Mouse (Mus musculus) liver, adult 2 months (tissue): ENCODE measurements around the gene Olfr643. TPM values are rescaled to one million over a fixed set of nuclear protein-coding genes. Genes with fewer than 3 reads are reported as not detected.
"Not testable (repeated sequence)": the region's sequence is repeated elsewhere in the genome, so short reads cannot be mapped to it uniquely, and the experiment has no call there.

ENCODE experiments used
- DNase-seq: peaks from one replicate; pipeline ENCODE4 v3.0.0-alpha.2; 2011; ENCODE audit warnings: low read depth, low spot score; ENCODE audit errors: extremely low read depth
- H3K27ac ChIP-seq: fragments of 200-500 bp; replicated peaks from 2 replicates; pipeline ENCODE4 v1.5.1; 2012; ENCODE audit warnings: low read depth, mild to moderate bottlenecking, control low read depth, inconsistent platforms, low read length; ENCODE audit not compliant: insufficient read depth
- H3K27me3 ChIP-seq: fragments of 200-500 bp; 2 replicates; pipeline ENCODE4 v1.6.1; 2012; ENCODE audit warnings: mild to moderate bottlenecking, moderate library complexity, low read length, inconsistent platforms; ENCODE audit not compliant: control insufficient read depth, insufficient read depth
- H3K36me3 ChIP-seq: fragments of 200-500 bp; 2 replicates; pipeline ENCODE4 v1.6.1; 2012; ENCODE audit warnings: low read length, inconsistent platforms; ENCODE audit not compliant: control insufficient read depth, insufficient read depth
- H3K4me1 ChIP-seq: fragments of 200-500 bp; 2 replicates; pipeline ENCODE4 v1.6.1; 2011; ENCODE audit warnings: low read length; ENCODE audit not compliant: control insufficient read depth, insufficient read depth
- H3K4me3 ChIP-seq: fragments of 200-500 bp; 2 replicates; pipeline ENCODE4 v1.5.1; 2011; ENCODE audit warnings: low read depth, mild to moderate bottlenecking, control low read depth, low read length, moderate library complexity; ENCODE audit not compliant: insufficient read depth
- H3K79me2 ChIP-seq: fragments of 200-500 bp; 2 replicates; pipeline ENCODE4 v1.6.1; 2012; ENCODE audit warnings: inconsistent platforms, mild to moderate bottlenecking, low read length, moderate library complexity; ENCODE audit not compliant: control insufficient read depth, insufficient read depth
- H3K9ac ChIP-seq: fragments of 200-500 bp; 2 replicates; pipeline ENCODE4 v1.6.1; 2012; ENCODE audit warnings: low read depth, mild to moderate bottlenecking, control low read depth, inconsistent platforms, low read length
- CTCF ChIP-seq: fragments of 200-500 bp; IDR thresholded peaks from 2 replicates; pipeline ENCODE4 v1.5.1; 2011; ENCODE audit warnings: low read depth, low read length, control low read depth
- POLR2A ChIP-seq: fragments of 200-500 bp; IDR thresholded peaks from 2 replicates; pipeline ENCODE4 v1.6.1; 2011; ENCODE audit warnings: low read length, control low read depth; ENCODE audit not compliant: insufficient read depth; ENCODE audit errors: extremely low read depth
- WGBS: fragments of 180-500 bp; shearing (Covaris S2); methylation state at CpG from one replicate; pipeline ENCODE4 v1.1.7; 2018; 5-methylcytosine and 5-hydroxymethylcytosine counted together
- polyA plus RNA-seq: library from polyadenylated mRNA; depleted of rRNA; stranded (reverse); fragments of >200 nt; gene quantifications from 2 replicates; pipeline ENCODE4 v1.2.3, GENCODE M21; 2012; rRNA removed
- total RNA-seq: library from RNA; depleted of rRNA; stranded (reverse); fragments of >200 nt; gene quantifications from 2 replicates; pipeline ENCODE4 v1.2.3, GENCODE M21; 2014; rRNA removed

The Olfr643 gene
- total and polyA plus RNA-seq, 2 experiments, result not detected

DNA sequence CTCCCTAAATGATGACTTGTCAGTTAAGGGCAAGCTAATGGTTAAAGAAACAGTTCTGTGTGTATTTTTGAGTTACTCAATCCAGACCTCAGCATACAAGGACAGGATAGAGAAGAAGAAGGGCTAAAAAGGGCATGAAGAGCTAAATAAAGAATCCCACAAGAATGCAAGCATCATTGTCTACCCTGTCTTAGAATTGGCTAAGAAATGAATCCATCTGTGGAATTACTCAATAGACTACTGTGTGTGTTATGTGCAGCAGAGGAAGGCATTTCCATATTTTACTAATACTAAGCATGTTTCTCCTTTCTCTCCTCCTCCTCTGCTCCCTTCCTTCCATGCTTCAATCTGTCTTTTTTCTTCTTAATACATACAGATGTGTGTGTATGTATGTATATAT lies 138.1 kb downstream of the Olfr643 start:
- no peaks in the 10 kb centered on the region for H3K27me3 ChIP-seq
- H3K27ac ChIP-seq, result no peak overlapping the region
- no peaks in the 10 kb centered on the region for H3K79me2 ChIP-seq
- DNase-seq, result no peak
- TF ChIP-seq POLR2A (no peak), CTCF (no peak)
- H3K36me3 ChIP-seq, result no peaks in the 10 kb centered on the region
- H3K9ac ChIP-seq, result no peak overlapping the region
- H3K4me1 ChIP-seq, result no peaks in the 10 kb centered on the region
- H3K4me3 ChIP-seq, result no peak overlapping the region

GRCm38 (mm10) chr7:103998446-103998845 lies 138.8 kb downstream of the Olfr643 start, which contains the start of gene Olfr638:
TSS of gene Olfr638 (plus strand) at chr7:103998746.
- Histone ChIP-seq H3K79me2 (no peaks in the 10 kb centered on the region), H3K27ac (no peak within 1 kb of the TSS), H3K36me3 (no peaks in the 10 kb centered on the region), H3K27me3 (no peaks in the 10 kb centered on the region), H3K9ac (no peak within 1 kb of the TSS), H3K4me3 (no peak within 1 kb of the TSS), H3K4me1 (no peaks in the 10 kb centered on the region)
- no peak for DNase-seq
- TF ChIP-seq POLR2A (no peak), CTCF (no peak)

DNA sequence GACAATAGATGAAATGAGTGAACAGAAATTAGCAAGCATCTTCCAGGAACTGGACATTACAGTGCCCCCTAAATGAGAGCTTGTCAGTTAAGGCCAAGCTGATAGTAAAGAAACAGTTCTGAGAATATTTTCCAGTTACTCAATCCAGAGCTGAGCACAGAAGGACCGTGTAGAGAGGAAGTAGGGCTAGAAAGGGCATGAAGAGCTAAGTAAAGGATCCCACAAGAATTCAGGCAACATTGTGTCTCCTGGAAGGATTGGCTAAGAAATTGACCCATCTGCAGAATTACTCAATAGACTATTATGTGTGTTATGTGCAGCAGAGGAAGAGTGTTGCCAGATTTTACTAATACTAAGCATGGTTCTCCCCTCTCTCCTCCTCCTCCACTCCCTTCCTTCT lies 165.4 kb downstream of the Olfr643 start:
- Histone ChIP-seq H3K79me2 (no peaks in the 10 kb centered on the region), H3K4me3 (no peak overlapping the region), H3K36me3 (no peaks in the 10 kb centered on the region), H3K27me3 (no peaks in the 10 kb centered on the region), H3K9ac (no peak overlapping the region), H3K27ac (no peak overlapping the region), H3K4me1 (no peaks in the 10 kb centered on the region)
- 44% methylated on average over 1 of the region's 1 CpGs for WGBS
- DNase-seq, result no peak
- TF ChIP-seq POLR2A (no peak), CTCF (no peak)

DNA sequence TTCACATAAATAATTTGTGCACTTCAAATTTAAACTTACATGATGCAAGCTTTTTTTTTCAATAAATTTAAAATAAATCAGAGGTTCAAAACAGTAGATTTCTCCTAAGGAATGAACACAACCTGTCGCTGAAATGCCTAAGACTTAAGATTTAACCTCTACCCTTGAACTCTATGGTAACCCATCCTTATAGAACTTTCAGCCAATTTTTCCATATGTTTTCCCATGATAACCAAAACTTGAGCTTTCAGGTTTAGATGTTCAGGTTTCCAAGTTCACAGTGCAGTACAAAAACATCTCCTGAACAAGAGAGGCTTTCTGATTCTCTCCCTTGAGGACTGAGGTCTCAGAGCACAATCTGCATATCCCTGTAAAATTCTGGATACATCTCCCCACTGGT lies 166.4 kb downstream of the Olfr643 start, which contains the start of gene Olfr635:
Olfr635 (plus strand) TSS at position 301 of the 400 bp plus-strand sequence.
- no peak within 1 kb of the TSS for H3K27ac ChIP-seq
- 53% methylated on average over 1 of the region's 1 CpGs for WGBS
- TF ChIP-seq CTCF (no peak), POLR2A (no peak)

DNA sequence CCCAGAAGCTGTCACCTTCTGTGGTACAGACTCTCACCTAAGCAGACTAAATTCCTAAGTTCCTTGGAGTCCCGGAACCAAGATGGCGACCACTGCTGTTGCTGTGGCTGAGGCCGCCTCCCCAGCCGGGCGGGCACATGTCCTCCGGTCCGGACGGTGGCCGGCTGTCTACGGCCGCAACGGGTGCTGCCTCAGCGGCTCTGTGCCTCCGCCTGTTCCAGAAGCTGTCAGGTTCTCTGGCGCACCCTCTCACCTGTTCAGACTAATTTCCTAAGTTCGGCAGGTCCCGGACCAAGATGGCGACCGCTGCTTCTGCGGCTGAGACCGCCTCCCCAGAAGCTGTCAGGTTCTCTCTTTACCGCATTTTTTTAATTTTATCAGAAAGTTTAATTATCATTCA lies 170.3 kb downstream of the Olfr643 start:
- not testable (repeated sequence) for H3K79me2 ChIP-seq, H3K27ac ChIP-seq, H3K4me3 ChIP-seq, H3K4me1 ChIP-seq, DNase-seq, H3K36me3 ChIP-seq, H3K27me3 ChIP-seq, H3K9ac ChIP-seq
- WGBS, result 92% methylated on average over 22 of the region's 22 CpGs

More for the DNA sequence above, 166.4 kb downstream of the Olfr643 start, which contains the start of gene Olfr635:
- Histone ChIP-seq H3K4me1 (no peaks in the 10 kb centered on the region), H3K36me3 (no peaks in the 10 kb centered on the region), H3K4me3 (no peak within 1 kb of the TSS), H3K9ac (no peak within 1 kb of the TSS), H3K27me3 (no peaks in the 10 kb centered on the region), H3K79me2 (no peaks in the 10 kb centered on the region)
- no peak for DNase-seq

Other genes with a start within 250 kb of the Olfr643 start
- gene Olfr64, start 242.9 kb downstream of the Olfr643 start, total RNA-seq, result not detected in 2 replicates
- gene Olfr64, start 242.9 kb downstream of the Olfr643 start, polyA plus RNA-seq, result not detected in 2 replicates
- gene Olfr65, start 233.9 kb downstream of the Olfr643 start, total RNA-seq, result not detected in 2 replicates
- gene Olfr65, start 233.9 kb downstream of the Olfr643 start, polyA plus RNA-seq, result not detected in 2 replicates
- gene Olfr631, start 208.6 kb downstream of the Olfr643 start, total RNA-seq, result not detected in 2 replicates
- not detected in 2 replicates for gene Olfr631, start 208.6 kb downstream of the Olfr643 start, polyA plus RNA-seq
- not detected in 2 replicates for gene Olfr632, start 203.1 kb downstream of the Olfr643 start, total RNA-seq
- gene Olfr632, start 203.1 kb downstream of the Olfr643 start, polyA plus RNA-seq, result not detected in 2 replicates
- not detected in 2 replicates for gene Olfr633, start 193.0 kb downstream of the Olfr643 start, total RNA-seq
- not detected in 2 replicates for gene Olfr633, start 193.0 kb downstream of the Olfr643 start, polyA plus RNA-seq
- gene Olfr635, start 166.3 kb downstream of the Olfr643 start, total RNA-seq, result not detected in 2 replicates
- not detected in 2 replicates for gene Olfr635, start 166.3 kb downstream of the Olfr643 start, polyA plus RNA-seq
- gene Olfr638, start 138.7 kb downstream of the Olfr643 start, total RNA-seq, result not detected in 2 replicates
- gene Olfr638, start 138.7 kb downstream of the Olfr643 start, polyA plus RNA-seq, result not detected in 2 replicates
- under 0.01 TPM in 2 replicates for gene Olfr639, start 120.1 kb downstream of the Olfr643 start, total RNA-seq
- not detected in 2 replicates for gene Olfr639, start 120.1 kb downstream of the Olfr643 start, polyA plus RNA-seq
- not detected in 2 replicates for gene Olfr640, start 111.8 kb downstream of the Olfr643 start, total RNA-seq
- not detected in 2 replicates for gene Olfr640, start 111.8 kb downstream of the Olfr643 start, polyA plus RNA-seq
- not detected in 2 replicates for gene Olfr641, start 102.0 kb downstream of the Olfr643 start, total RNA-seq
- gene Olfr641, start 102.0 kb downstream of the Olfr643 start, polyA plus RNA-seq, result not detected in 2 replicates
- not detected in 2 replicates for gene Olfr642, start 84.7 kb downstream of the Olfr643 start, total RNA-seq
- not detected in 2 replicates for gene Olfr642, start 84.7 kb downstream of the Olfr643 start, polyA plus RNA-seq
- gene 4930516K23Rik, start 76.0 kb downstream of the Olfr643 start, total RNA-seq, result not detected in 2 replicates
- not detected in 2 replicates for gene 4930516K23Rik, start 76.0 kb downstream of the Olfr643 start, polyA plus RNA-seq
- gene Olfr644, start 65.5 kb downstream of the Olfr643 start, total RNA-seq, result not detected in 2 replicates
- gene Olfr644, start 65.5 kb downstream of the Olfr643 start, polyA plus RNA-seq, result not detected in 2 replicates
- not detected in 2 replicates for gene Olfr645, start 51.9 kb downstream of the Olfr643 start, total RNA-seq
- not detected in 2 replicates for gene Olfr645, start 51.9 kb downstream of the Olfr643 start, polyA plus RNA-seq
- gene Olfr646, start 32.5 kb downstream of the Olfr643 start, total RNA-seq, result not detected in 2 replicates
- not detected in 2 replicates for gene Olfr646, start 32.5 kb downstream of the Olfr643 start, polyA plus RNA-seq
- not detected in 2 replicates for gene Ubqln5, start 7.6 kb downstream of the Olfr643 start, total RNA-seq
- gene Ubqln5, start 7.6 kb downstream of the Olfr643 start, polyA plus RNA-seq, result not detected in 2 replicates
- gene Ubqln3, start 5.9 kb upstream of the Olfr643 start, total RNA-seq, result not detected in 2 replicates
- gene Ubqln3, start 5.9 kb upstream of the Olfr643 start, polyA plus RNA-seq, result not detected in 2 replicates
- not detected in 2 replicates for gene Ubqlnl, start 13.2 kb upstream of the Olfr643 start, total RNA-seq
- gene Ubqlnl, start 13.2 kb upstream of the Olfr643 start, polyA plus RNA-seq, result not detected in 2 replicates
- gene Olfm5, start 27.4 kb upstream of the Olfr643 start, total RNA-seq, result not detected in 2 replicates
- gene Olfm5, start 27.4 kb upstream of the Olfr643 start, polyA plus RNA-seq, result not detected in 2 replicates
- not detected in 2 replicates for gene Olfr648, start 46.0 kb upstream of the Olfr643 start, total RNA-seq
- gene Olfr648, start 46.0 kb upstream of the Olfr643 start, polyA plus RNA-seq, result not detected in 2 replicates
- gene Olfr649, start 58.6 kb upstream of the Olfr643 start, total RNA-seq, result not detected in 2 replicates
- not detected in 2 replicates for gene Olfr649, start 58.6 kb upstream of the Olfr643 start, polyA plus RNA-seq
- 0.07 and 0.18 TPM in 2 replicates for gene Trim6, start 81.4 kb upstream of the Olfr643 start, total RNA-seq
- gene Trim6, start 81.4 kb upstream of the Olfr643 start, polyA plus RNA-seq, result 0.27 and 0.75 TPM in 2 replicates
- gene Trim34a, start 107.1 kb upstream of the Olfr643 start, total RNA-seq, result 8.6 and 11.9 TPM in 2 replicates
- 2.0 and 2.2 TPM in 2 replicates for gene Trim34a, start 107.1 kb upstream of the Olfr643 start, polyA plus RNA-seq
- 1.7 and 2.1 TPM in 2 replicates for gene Trim5, start 150.7 kb upstream of the Olfr643 start, total RNA-seq
- 0.23 and 0.36 TPM in 2 replicates for gene Trim5, start 150.7 kb upstream of the Olfr643 start, polyA plus RNA-seq
- 11.7 and 15.5 TPM in 2 replicates for gene Trim12a, start 178.1 kb upstream of the Olfr643 start, total RNA-seq
- 1.6 and 1.7 TPM in 2 replicates for gene Trim12a, start 178.1 kb upstream of the Olfr643 start, polyA plus RNA-seq
- 0.09 TPM in 1 of 2 replicates, not detected in the other for gene Trim34b, start 192.1 kb upstream of the Olfr643 start, total RNA-seq
- 0.76 and 1.3 TPM in 2 replicates for gene Trim34b, start 192.1 kb upstream of the Olfr643 start, polyA plus RNA-seq
- gene Trim12c, start 216.0 kb upstream of the Olfr643 start, total RNA-seq, result 6.7 and 12.4 TPM in 2 replicates
- gene Trim12c, start 216.0 kb upstream of the Olfr643 start, polyA plus RNA-seq, result 2.7 and 2.8 TPM in 2 replicates
- gene Trim30b, start 232.5 kb upstream of the Olfr643 start, total RNA-seq, result 0.47 and 0.74 TPM in 2 replicates
- gene Trim30b, start 232.5 kb upstream of the Olfr643 start, polyA plus RNA-seq, result 0.06 TPM in 1 of 2 replicates, not detected in the other